ENCODE assay signal across 8 mouse cellular contexts in the genomic region with DNA sequence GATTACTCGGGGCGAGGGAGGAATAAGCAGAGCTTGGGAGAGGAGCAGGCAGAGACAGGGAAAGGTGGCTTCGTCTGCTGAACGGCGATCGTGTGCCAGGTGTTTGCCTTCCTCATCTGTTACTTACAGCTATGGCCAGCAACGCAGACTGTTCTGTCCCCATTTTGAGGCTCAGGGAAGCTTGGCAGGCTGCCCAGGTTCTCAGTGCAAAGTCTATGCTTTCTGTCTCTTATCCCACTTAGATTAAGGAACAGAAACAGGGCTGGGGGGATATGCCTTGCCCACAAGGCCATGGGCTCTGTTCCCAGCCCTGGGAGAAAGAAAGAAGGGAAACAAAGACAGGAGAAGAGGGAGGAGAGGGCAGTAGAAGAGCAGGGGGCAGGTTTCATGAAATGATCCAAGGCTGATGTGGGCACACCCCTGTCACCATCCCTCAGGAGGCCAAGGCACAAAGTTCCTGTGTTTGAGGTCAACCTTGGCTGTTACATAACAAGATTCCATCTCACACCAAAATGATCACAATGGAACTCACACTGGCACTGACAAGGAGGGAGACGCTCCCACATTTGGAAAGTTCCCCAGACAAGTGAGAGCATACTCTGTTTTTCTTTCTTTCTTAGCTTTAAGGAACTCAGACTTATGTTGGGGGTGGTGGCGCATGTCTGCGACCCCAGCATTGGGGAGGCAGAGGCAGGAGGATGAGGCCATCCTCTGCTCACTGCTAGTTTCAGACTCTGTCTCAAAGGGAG.
DNase-seq lines count a peak whose midpoint lies in the region; ATAC-seq and TF ChIP-seq lines count a peak whose summit lies in the region.

No protein-coding gene starts in this region.

- no peak for TF ChIP-seq POLR2A in cerebellum, adult 2 months (IDR thresholded peaks at IDR 0.05; ENCODE audit: borderline replicate concordance, insufficient read depth, low read length)

- no peak overlapping the region for H3K9ac ChIP-seq in kidney, embryonic 15.5 days
- no peak overlapping the region for H3K9ac ChIP-seq in liver, embryonic 15.5 days

- peaks cover 5% of the 10 kb centered on the region; the same call in 1 of the 2 replicates for H3K4me1 ChIP-seq in kidney, embryonic 15.5 days
- peaks cover 14% of the 10 kb centered on the region; the same call in 1 of the 2 replicates for H3K4me1 ChIP-seq in cerebellum, adult 2 months (ENCODE audit: control insufficient read depth, insufficient read depth, low read length)
- peaks cover 10% of the 10 kb centered on the region for H3K4me1 ChIP-seq in liver, embryonic 15.5 days (replicated peaks)

- WGBS in kidney, embryonic 15.5 days: 77% methylated on average over 10 of the region's 10 CpGs
- 44% methylated on average over 10 of the region's 10 CpGs for WGBS in cerebellum, adult 2 months
- WGBS in liver, embryonic 15.5 days (ENCODE audit: insufficient replicate concordance): 63% methylated on average over 10 of the region's 10 CpGs

- H3K9me3 ChIP-seq in kidney, embryonic 15.5 days (replicated peaks): no peaks in the 10 kb centered on the region
- H3K9me3 ChIP-seq in liver, embryonic 15.5 days (replicated peaks): no peaks in the 10 kb centered on the region

- TF ChIP-seq CTCF in cerebellum, adult 2 months (IDR thresholded peaks at IDR 0.05; ENCODE audit: borderline replicate concordance, insufficient read depth, low read depth, low read length): no peak

- no peak overlapping the region for H3K4me3 ChIP-seq in kidney, embryonic 15.5 days (replicated peaks)
- H3K4me3 ChIP-seq in cerebellum, adult 2 months (replicated peaks; ENCODE audit: insufficient read depth, low read depth, low read length): no peak overlapping the region
- no peak overlapping the region for H3K4me3 ChIP-seq in liver, embryonic 15.5 days (replicated peaks)

- no peaks in the 10 kb centered on the region for H3K36me3 ChIP-seq in kidney, embryonic 15.5 days
- no peaks in the 10 kb centered on the region for H3K36me3 ChIP-seq in liver, embryonic 15.5 days (replicated peaks)

- H3K27me3 ChIP-seq in kidney, embryonic 15.5 days: no peaks in the 10 kb centered on the region
- H3K27me3 ChIP-seq in cerebellum, adult 2 months (ENCODE audit: control insufficient read depth, insufficient read depth, low read length): no peaks in the 10 kb centered on the region
- H3K27me3 ChIP-seq in liver, embryonic 15.5 days: no peaks in the 10 kb centered on the region

- H3K27ac ChIP-seq in kidney, embryonic 15.5 days: no peak overlapping the region
- no peak overlapping the region for H3K27ac ChIP-seq in cerebellum, adult 2 months (ENCODE audit: insufficient read depth, low read length)
- H3K27ac ChIP-seq in liver, embryonic 15.5 days (replicated peaks): no peak overlapping the region

- no peak for ATAC-seq in kidney, embryonic 15.5 days (replicated peaks; ENCODE audit: low FRiP score)
- peak; percentile 28; the same call in 1 of the 2 replicates for ATAC-seq in liver, embryonic 15.5 days (ENCODE audit: insufficient read depth)

- peak; percentile 80 for DNase-seq in kidney, adult 11 months
- DNase-seq in cerebellum, adult 2 months: peak; percentile 63 to 66
- DNase-seq in heart, adult 18-20 months: peak; percentile 62 to 73
- peak; percentile 81 for DNase-seq in kidney, postnatal 10 days
- DNase-seq in right cerebral cortex, postnatal 14 days: peak; percentile 82
- DNase-seq in B cell, adult 2 months: no peak

- H3K4me2 ChIP-seq in kidney, embryonic 15.5 days: no peak overlapping the region
- no peak overlapping the region; the same call in 1 of the 2 replicates for H3K4me2 ChIP-seq in liver, embryonic 15.5 days

Comparison
In these comparisons a context has a peak if more than half of its experiments do, and no peak if none do; other contexts are left out.
1. DNase-seq: peak in kidney, adult 11 months (single experiment), cerebellum, adult 2 months (2 of 2), heart, adult 18-20 months (2 of 2), kidney, postnatal 10 days (single experiment) and right cerebral cortex, postnatal 14 days (single experiment); none in B cell, adult 2 months (0 of 2).